Mouse (Mus musculus) right cerebral cortex, postnatal 25 days (tissue): Measurements from ENCODE around the gene Reep3.
"Not testable (repeated sequence)": the region's sequence is repeated elsewhere in the genome, so short reads cannot be mapped to it uniquely, and the experiment has no call there.

Experiments
- DNase-seq: peaks from one replicate; pipeline ENCODE4 v3.0.0; 2022

Reep3 gene

GRCm38 (mm10) chr10:67096621-67097436 is at the start of gene Reep3:
TSS of gene Reep3 (minus strand) at chr10:67096945.
- DNase-seq, result peak; percentile 74

DNA sequence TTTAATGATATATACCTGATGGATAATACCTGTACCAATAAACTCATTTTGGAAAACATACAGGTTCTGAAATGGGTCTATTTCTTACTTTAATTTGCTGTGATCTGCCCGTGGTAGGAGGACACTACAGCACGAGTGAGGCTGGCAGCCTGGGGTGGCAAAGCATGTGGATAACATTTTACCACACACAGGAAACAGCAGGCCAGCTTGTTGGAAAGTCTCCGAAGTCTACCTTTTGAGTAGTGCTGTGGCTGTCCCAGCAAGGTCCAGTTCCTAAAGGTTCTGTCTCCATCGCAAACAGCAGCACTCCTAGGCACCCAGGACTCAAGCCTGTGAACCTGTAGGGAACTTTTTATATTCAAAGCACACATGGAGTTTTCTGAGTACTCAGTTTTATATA is 48.9 kb upstream of the Reep3 start:
- DNase-seq, result no peak

- DNase-seq, result no peak
These were observed 47.5 kb upstream of the Reep3 start for GRCm38 (mm10) chr10:67144269-67144668.

GRCm38 (mm10) chr10:67143661-67144060 is 46.9 kb upstream of the Reep3 start:
- DNase-seq, result no peak

DNA sequence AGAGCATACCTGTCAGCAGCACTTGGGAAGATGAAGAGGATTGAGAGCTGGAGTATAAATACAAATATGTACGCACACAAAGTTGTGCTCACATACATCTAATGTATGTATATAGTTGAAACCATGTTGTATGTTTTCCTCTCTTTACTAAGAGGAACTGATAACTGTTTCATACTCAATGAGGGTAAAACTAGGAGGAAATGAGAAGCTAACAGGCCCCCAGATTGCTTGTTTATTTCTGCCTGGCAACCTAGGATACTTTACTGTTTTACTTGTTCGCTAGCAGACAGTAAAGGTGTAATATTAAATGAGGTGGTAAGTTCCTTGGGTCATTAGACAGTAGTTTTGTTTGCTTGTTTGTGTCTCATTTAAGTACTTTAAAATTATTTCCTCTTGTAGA is 40.7 kb upstream of the Reep3 start:
- no peak for DNase-seq

- no peak for DNase-seq
These were observed 37.6 kb upstream of the Reep3 start for GRCm38 (mm10) chr10:67134322-67134721.

- no peak for DNase-seq
These were observed 35.0 kb upstream of the Reep3 start for GRCm38 (mm10) chr10:67131709-67132108.

- no peak for DNase-seq
These were observed 32.8 kb upstream of the Reep3 start for GRCm38 (mm10) chr10:67129531-67129930.

DNA sequence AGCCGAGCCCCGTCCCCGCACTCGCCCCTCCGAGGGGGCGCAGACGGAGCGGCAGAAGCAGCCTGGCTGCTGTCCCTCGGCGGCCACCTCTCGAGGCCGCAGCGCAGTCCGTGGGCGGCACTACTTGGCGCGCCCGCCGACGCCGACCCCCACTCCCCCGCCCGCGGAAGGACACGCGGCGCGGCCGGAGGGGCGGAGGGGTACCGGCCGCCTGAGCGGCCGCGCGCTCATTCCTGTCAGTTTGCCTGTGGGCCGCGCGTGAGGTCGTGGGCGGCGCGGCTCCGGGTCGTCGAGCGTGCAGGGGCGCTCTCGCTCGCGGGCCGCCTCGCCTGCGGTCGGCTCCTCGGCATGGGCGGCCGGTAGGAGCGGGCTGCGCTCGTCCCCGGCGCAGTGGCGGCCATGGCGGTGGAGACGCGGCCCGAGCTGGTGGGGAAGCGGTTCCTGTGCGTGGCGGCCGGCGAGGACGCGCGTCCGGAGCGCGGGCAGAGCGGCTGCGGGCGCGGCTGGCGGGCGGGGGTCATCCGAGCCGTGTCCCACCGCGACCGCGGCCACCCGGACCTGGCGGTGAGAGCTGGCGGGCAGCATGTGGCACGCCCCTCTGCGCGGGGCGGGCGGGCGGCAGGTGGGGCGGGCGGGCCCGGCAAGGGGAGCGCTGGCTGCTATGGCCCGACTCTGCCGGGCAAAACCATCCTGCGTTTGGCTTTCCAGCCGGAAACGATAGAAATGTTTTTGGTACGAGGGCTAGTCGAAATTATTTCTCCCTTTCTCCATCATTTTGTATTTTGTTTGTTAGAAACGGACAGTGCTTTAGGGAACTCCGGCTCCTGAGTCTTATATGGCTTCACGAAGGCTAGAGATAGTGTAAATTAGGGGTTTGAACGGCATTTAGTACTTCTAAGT is 30.4 kb upstream of the Reep3 start:
- peak; percentile 70 for DNase-seq

GRCm38 (mm10) chr10:67126061-67126858 is 29.5 kb upstream of the Reep3 start:
- no peak for DNase-seq

GRCm38 (mm10) chr10:67124156-67124555 is 27.4 kb upstream of the Reep3 start:
- DNase-seq, result no peak

GRCm38 (mm10) chr10:67123756-67124155 is 27.0 kb upstream of the Reep3 start:
- no peak for DNase-seq

DNA sequence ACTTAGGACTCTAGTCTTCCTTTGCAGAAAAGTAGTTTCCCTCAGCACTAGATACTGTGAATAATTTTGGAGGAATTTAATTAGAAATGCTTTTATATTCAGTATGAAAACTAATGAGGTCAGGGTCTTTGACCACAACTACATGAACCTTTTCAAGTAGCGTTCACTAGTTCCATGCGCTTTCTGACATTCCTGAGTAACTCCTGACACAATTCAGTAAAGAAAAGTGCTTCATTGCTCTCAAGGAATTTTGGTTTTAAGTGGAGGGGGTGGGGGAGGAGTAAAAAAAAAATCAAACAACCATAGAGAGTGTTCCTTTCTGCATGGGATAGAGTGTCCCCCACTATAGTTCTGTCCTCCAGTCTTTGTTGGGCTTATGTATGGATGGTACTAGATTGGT is 23.9 kb upstream of the Reep3 start:
- no peak for DNase-seq

DNA sequence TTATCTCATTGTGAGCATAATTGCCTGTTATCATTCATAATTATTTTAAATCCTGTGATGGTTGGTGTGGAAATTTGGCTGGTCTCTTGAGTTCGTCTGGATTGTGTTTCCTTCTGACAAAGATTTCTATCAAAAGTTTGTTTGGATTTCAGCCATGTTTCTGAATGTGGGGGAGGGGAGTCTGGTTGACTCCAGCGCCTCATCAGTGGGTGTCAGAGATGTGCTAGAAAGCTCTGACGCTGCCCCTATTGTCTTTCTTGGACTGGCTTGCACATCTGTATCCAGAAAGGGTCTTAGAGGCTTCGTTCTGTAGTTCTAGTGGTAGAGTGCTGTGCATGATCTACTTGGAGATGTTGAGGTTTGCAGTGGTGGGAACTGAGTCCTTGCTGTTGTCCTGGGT is 23.4 kb upstream of the Reep3 start:
- no peak for DNase-seq

GRCm38 (mm10) chr10:67119291-67119690 is 22.5 kb upstream of the Reep3 start:
- no peak for DNase-seq

- no peak for DNase-seq
These were observed 19.5 kb upstream of the Reep3 start for GRCm38 (mm10) chr10:67116251-67116650.

DNA sequence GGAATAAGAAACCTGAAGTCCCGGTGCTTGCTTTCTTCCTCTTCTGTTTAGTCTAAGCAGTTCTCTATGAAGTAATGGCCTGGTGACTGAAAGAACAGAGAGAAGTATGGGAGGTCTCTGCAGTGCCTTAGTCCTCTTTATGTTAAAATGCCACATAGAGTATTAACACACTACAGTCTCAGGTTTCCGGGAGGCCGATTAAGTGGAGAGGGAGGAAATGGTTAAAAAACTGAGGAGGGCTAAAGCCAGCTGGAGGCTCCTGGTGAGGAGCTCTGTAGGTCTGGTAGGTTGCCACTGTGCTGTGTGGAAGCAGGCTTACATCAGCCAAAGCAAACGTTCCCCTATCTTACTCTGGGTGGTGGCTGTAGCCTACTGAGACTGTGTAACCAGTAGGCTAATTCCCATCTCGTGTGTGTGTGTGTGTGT is 18.9 kb upstream of the Reep3 start:
- no peak for DNase-seq

GRCm38 (mm10) chr10:67115115-67115514 is 18.4 kb upstream of the Reep3 start:
- no peak for DNase-seq

DNA sequence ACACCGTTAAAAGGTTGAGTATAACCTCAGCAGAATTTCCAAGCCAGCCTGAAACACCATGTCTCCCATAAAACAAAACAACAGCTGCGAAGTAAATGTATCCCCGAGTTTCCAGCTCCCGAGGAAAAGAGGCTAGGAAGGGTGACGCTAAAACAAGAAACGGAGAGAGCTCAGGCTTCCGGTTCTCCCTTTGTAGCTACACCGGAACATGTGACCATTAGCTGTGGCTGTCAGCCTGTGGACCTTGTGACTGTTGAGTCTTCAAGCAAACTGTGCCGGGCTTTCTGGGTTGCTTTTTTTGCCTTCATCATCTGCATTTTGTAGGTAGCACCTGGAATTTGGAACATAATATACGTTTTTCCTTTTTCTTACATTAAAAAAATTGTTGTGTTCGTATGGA is 17.1 kb upstream of the Reep3 start:
- DNase-seq, result no peak

DNA sequence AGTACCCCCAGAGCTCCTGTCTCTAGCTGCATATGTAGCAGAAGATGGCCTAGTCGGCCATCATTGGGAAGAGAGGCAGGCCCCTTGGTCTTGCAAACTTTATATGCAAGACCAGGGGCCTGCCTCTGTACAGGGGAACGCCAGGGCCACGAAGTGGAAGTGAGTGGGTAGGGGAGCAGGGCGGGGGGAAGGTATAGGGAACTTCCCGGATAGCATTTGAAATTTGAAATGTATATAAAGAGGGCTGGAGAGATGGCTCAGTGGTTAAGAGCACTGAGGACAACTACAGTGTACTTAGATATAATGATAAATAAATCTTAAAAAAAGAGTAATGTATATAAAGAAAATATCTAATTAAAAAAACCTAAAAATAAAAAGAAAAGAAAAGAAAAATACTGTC is 16.2 kb upstream of the Reep3 start:
- DNase-seq, result not testable (repeated sequence)

DNA sequence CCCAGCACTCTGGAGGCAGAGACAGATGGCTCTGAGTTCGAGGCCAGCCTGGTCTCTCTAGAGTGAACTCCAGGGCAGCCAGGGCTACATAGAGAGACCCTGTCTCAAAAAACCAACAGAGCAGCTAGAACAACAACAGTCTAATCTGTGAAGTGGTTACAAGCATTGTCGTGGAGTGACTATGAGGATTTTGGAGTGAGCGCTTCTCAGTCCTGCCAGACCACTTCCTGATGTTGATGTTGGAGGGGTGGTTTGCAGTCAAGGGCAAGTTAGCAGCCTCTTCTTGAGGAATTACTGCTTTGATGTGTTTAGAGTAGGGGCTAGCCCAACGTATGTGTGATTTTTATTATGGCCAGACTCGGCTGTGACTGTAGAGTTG is 15.0 kb upstream of the Reep3 start:
- no peak for DNase-seq

DNA sequence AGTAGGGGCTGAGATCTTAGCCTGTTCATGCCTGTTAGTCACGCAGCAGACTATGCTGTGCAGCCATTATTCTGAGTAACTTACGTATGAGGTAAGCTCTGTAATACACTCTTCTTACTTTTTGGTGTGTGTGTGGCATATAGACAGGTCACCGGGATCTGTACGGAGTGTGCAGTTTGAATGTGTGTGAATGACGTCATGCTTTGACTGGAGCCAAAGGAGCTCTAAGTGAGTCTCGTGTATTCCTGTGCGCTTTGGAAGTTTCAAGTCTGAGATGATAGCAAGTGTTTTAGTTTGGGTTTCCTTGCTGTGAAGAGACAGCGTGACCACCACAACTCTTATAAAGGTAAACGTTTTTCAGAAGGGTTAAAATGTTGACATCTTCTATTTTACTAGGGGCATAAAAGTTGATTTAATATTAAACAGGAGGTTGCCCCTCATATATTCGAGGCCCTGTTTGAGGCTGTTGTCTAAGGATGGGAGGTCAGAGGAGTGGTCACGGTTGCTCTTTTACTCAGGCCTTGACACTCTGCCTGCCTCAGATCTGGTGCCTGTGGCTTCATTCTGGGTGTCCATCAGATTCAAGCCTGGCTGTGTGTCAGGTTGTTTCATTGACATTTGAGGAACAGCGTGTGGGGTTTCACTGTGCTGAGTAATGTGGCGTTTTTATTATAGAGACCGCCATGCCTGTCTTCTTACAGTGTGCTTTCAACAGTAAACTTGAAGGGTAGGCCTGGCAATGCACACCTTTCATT is 14.5 kb upstream of the Reep3 start:
- DNase-seq, result no peak
